Mouse (Mus musculus) spleen, adult 2 months (tissue): Measurements from ENCODE around the gene Arhgap1. TPM values are rescaled to one million over a fixed set of nuclear protein-coding genes. Genes with fewer than 3 reads are reported as not detected.

Experiments used
- DNase-seq, 2 experiments: peaks; one replicate each; pipeline versions ENCODE4 v3.0.0 to v3.0.0-alpha.2; 2012 to 2021; ENCODE audit warnings: low spot score in 2 of 2, low read depth in 1 of 2
- H3K27ac ChIP-seq: fragments of 200-500 bp; 2 replicates; pipeline ENCODE4 v1.5.1; 2012; ENCODE audit warnings: low read length, inconsistent platforms; ENCODE audit not compliant: insufficient read depth
- H3K27me3 ChIP-seq: fragments of 200-500 bp; 2 replicates; pipeline ENCODE4 v1.6.1; 2012; ENCODE audit warnings: mild to moderate bottlenecking, moderate library complexity, low read length, inconsistent platforms; ENCODE audit not compliant: control insufficient read depth, insufficient read depth
- H3K36me3 ChIP-seq: fragments of 200-500 bp; 2 replicates; pipeline ENCODE4 v1.6.1; 2012; ENCODE audit warnings: mild to moderate bottlenecking, low read length, inconsistent platforms; ENCODE audit not compliant: control insufficient read depth, insufficient read depth
- H3K4me1 ChIP-seq: fragments of 200-500 bp; 2 replicates; pipeline ENCODE4 v1.6.1; 2011; ENCODE audit warnings: inconsistent platforms; ENCODE audit not compliant: control insufficient read depth, insufficient read depth, insufficient read length
- H3K4me3 ChIP-seq: fragments of 200-500 bp; 2 replicates; pipeline ENCODE4 v1.5.1; 2011; ENCODE audit warnings: mild to moderate bottlenecking, inconsistent platforms; ENCODE audit not compliant: insufficient read depth, insufficient read length; ENCODE audit errors: extremely low read depth
- CTCF ChIP-seq: fragments of 200-500 bp; IDR thresholded peaks from 2 replicates; pipeline ENCODE4 v1.5.1; 2011; ENCODE audit warnings: mild to moderate bottlenecking, inconsistent platforms; ENCODE audit not compliant: insufficient read depth, insufficient read length, insufficient replicate concordance; ENCODE audit errors: extremely low read depth
- POLR2A ChIP-seq: fragments of 200-500 bp; IDR thresholded peaks from 2 replicates; pipeline ENCODE4 v1.6.1; 2011; ENCODE audit warnings: low read depth, low read length, inconsistent platforms
- WGBS: fragments of 180-500 bp; shearing (Covaris S2); methylation state at CpG from one replicate; pipeline ENCODE4 v1.1.7; 2018; 5-methylcytosine and 5-hydroxymethylcytosine counted together
- polyA plus RNA-seq: library from polyadenylated mRNA; depleted of rRNA; stranded (reverse); fragments of >200 nt; gene quantifications from 2 replicates; pipeline ENCODE4 v1.2.3, GENCODE M21; 2012

Arhgap1 gene
- polyA plus RNA-seq, 1 experiment, result 66.7 TPM

GRCm38 (mm10) chr2:91628171-91628570 lies 21.5 kb upstream of the Arhgap1 start:
- H3K4me1 ChIP-seq, result no peaks in the 10 kb centered on the region
- no peaks in the 10 kb centered on the region for H3K36me3 ChIP-seq
- 86% methylated on average over 8 of the region's 8 CpGs for WGBS
- H3K27ac ChIP-seq, result no peak overlapping the region
- DNase-seq, result no peak
- no peak for TF ChIP-seq POLR2A
- TF ChIP-seq CTCF, result no peak
- no peak overlapping the region for H3K4me3 ChIP-seq
- no peaks in the 10 kb centered on the region for H3K27me3 ChIP-seq

DNA sequence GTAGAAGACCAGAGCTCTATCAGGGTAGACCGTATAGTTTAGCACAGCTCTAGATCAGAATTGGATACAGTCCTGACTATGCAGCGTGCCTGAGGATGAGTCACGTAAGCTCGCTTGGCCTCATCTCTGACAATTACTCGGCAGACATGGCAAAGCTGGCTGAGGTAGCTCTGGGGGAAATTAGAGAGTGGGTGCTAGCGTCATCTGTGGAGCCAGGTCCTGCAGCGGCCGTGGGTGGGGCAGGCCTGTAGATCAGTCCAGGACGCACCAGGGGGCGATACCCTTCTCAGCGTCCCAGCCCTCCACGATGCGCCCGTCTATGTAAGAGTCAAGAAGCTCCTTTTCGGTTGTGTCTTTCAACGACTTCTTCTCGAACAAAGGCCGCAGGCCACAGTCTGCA lies 20.0 kb upstream of the Arhgap1 start:
- DNase-seq, result no peak
- Histone ChIP-seq H3K36me3 (no peaks in the 10 kb centered on the region), H3K27ac (no peak overlapping the region), H3K27me3 (no peaks in the 10 kb centered on the region), H3K4me3 (no peak overlapping the region), H3K4me1 (no peaks in the 10 kb centered on the region)
- 77% methylated on average over 18 of the region's 18 CpGs for WGBS
- TF ChIP-seq CTCF (no peak), POLR2A (no peak)

DNA sequence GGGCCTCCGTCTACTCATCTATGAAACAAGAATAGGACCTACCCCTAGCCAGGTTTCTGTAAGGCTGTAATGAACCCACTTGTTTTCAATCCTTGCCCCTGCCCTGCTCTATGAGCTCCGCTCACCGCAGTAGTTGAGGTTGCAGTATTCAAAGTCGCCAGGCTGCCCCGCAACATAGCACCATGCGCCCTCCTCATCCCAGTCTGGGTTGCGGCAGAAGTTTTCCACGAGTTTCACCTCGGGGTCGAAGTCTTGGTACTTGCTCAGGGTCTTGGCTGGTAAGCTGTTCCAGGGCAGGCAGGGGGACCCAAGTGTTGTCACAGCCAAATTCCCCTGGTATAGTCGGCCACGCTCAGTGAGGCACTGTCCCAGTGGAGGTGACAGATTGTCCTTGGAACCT lies 19.3 kb upstream of the Arhgap1 start:
- Histone ChIP-seq H3K4me3 (no peak overlapping the region), H3K4me1 (no peaks in the 10 kb centered on the region), H3K27me3 (no peaks in the 10 kb centered on the region), H3K27ac (no peak overlapping the region), H3K36me3 (no peaks in the 10 kb centered on the region)
- 95% methylated on average over 12 of the region's 12 CpGs for WGBS
- no peak for TF ChIP-seq CTCF
- TF ChIP-seq POLR2A, result no peak
- no peak for DNase-seq

DNA sequence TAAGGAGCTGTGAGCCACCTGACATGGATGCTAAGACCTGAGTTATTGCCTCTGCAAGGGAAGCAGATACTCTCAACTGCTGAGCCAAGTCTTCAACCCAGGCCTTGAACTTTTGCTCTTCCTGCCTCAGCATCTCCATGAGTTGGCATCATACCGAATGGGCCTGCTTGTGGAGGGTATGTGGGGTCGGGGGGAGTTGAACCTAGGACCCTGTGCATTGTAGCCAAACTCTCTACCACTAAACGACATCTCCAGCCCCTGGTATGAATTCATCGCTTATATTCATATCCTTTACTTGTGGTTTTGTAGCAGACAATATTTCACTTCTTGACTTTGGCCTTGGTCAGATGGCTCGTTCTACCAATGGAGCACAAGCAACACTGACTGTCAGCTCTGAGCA lies 17.8 kb upstream of the Arhgap1 start:
- DNase-seq, result no peak
- no peaks in the 10 kb centered on the region for H3K36me3 ChIP-seq
- 82% methylated on average over 5 of the region's 5 CpGs for WGBS
- no peak overlapping the region for H3K4me3 ChIP-seq
- no peak for TF ChIP-seq CTCF
- TF ChIP-seq POLR2A, result no peak
- no peaks in the 10 kb centered on the region for H3K27me3 ChIP-seq
- H3K27ac ChIP-seq, result no peak overlapping the region
- 0 out of 2 replicates have a peak, but pooled peaks cover 3% of the 10 kb centered on the region for H3K4me1 ChIP-seq

DNA sequence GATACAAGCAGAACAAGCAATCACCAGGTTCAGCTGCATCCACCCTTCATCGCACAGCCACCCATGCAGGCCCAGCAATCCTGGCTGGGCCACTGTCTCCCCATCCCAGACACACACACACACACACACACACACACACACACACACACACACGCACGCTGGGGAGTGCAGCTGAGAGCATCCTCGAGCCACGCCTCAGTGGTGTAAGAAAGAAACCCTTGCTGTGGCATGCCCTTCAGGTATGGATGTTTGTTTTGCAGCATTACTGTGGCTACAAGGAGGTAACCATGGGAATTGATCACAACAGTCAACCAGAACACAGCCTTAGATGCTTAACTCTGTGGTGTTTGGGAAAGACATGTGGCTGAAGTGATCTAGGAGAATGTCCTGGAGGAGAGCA lies 17.3 kb upstream of the Arhgap1 start:
- Histone ChIP-seq H3K27ac (no peak overlapping the region), H3K27me3 (no peaks in the 10 kb centered on the region), H3K4me1 (0 out of 2 replicates have a peak, but pooled peaks cover 3% of the 10 kb centered on the region), H3K4me3 (no peak overlapping the region), H3K36me3 (no peaks in the 10 kb centered on the region)
- DNase-seq, result no peak
- TF ChIP-seq POLR2A, result no peak
- TF ChIP-seq CTCF, result no peak
- WGBS, result 81% methylated on average over 5 of the region's 5 CpGs

- WGBS, result 83% methylated on average over 12 of the region's 12 CpGs
- Histone ChIP-seq H3K27ac (no peak overlapping the region), H3K4me1 (0 out of 2 replicates have a peak, but pooled peaks cover 3% of the 10 kb centered on the region), H3K36me3 (no peaks in the 10 kb centered on the region), H3K27me3 (no peaks in the 10 kb centered on the region), H3K4me3 (no peak overlapping the region)
- TF ChIP-seq POLR2A, result no peak
- TF ChIP-seq CTCF, result no peak
- no peak for DNase-seq
Observed at GRCm38 (mm10) chr2:91633334-91633977, 16.2 kb upstream of the Arhgap1 start.

DNA sequence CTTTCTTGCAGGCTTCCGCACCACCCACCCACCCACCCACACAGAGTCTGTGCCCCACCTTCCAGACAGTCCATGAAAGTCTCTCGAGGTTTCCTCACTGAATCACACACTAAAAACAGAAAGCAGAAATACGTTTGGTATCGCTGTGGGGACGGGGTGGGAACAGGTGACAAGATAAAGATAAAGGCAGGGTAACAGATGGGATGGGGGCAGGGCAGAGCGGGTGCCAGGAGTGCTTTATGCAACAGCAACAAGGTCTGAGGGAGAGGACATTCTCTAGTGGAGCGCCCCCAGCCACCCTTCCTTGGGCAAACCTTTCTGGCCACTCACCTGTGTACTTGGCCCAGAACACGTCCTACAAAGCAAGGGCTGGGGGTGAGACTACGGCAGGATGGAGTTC lies 14.8 kb upstream of the Arhgap1 start:
- 52% methylated on average over 9 of the region's 9 CpGs for WGBS
- no peak for DNase-seq
- TF ChIP-seq CTCF (no peak), POLR2A (no peak)
- Histone ChIP-seq H3K27me3 (no peaks in the 10 kb centered on the region), H3K4me1 (peaks cover 3% of the 10 kb centered on the region; the same call in 1 of the 2 replicates), H3K27ac (no peak overlapping the region), H3K36me3 (no peaks in the 10 kb centered on the region), H3K4me3 (no peak overlapping the region)
